Mouse (Mus musculus) layer of hippocampus, postnatal 25 days (tissue): Measurements from ENCODE around the gene Mlc1. TPM values are rescaled to one million over a fixed set of nuclear protein-coding genes. Genes with fewer than 3 reads are reported as not detected.

Source experiments
- DNase-seq, 2 experiments: peaks; one replicate each; pipeline ENCODE4 v3.0.0; 2022; ENCODE audit warnings: mixed read lengths in 2 of 2, low spot score in 1 of 2; ENCODE audit errors: extremely low spot score in 1 of 2
- total RNA-seq, 2 experiments: library from RNA; stranded (reverse); gene quantifications; 2 replicates each; pipeline ENCODE4 v1.2.3; 2021

Mlc1 gene
- total RNA-seq, 2 experiments from 2014 or later: 115 to 130 TPM

GRCm38 (mm10) chr15:88942783-88943182 is 36.0 kb downstream of the Mlc1 start:
- no peak for DNase-seq

- no peak for DNase-seq
Measured at GRCm38 (mm10) chr15:88937291-88937650, 41.5 kb downstream of the Mlc1 start.

DNA sequence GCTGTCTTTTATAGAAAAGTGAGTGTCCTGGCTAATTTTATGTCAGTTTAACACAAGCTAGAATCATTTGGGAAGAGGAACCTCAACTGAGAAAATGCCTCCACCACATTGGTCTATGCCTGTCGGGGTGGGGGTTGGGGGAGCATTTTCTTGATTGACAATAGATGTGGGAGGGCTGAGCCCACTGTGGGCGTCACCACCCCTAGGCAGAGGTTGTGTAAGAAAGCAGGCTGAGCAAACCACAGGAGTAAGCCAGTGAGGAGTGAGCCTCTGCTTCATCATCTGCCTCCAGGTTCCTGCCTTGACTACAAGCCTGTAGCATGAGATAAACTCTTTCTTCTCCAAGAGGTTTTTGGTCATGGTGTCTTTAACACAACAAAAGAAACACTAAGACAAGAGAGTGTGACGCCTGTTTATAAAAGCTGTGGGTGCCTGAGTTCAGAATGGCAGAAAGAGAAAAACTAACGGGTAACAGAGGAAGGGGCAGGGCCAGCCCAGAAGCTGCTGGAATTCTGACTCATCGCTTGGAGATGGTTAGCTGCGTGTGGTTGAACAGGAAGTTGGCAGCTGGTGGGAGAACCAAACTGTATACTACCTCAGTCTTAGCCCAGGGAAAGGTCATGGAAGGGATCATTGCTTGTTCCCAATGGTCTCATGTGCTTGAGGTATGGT is 42.1 kb downstream of the Mlc1 start:
- no peak for DNase-seq

GRCm38 (mm10) chr15:88934141-88934540 is 44.7 kb downstream of the Mlc1 start:
- no peak for DNase-seq

DNA sequence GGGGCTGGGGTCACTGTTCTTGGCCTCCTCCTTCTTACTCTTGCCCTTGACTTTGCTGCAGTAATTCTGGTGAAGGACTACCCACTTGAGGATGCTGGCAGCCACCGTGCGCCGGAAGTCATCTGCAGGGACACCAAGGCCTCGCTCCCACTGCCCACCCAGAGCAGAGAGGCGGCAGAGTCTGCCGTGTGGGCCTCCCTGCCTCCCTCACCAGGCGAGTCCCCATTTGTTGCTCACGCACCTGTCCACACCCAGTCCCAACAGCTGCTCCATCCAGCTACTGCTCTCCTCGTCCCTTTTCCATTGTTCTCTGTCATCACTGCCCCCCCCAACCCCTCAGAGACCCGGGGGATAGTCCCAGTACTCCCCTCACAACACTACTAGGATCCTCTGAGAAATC is 46.1 kb downstream of the Mlc1 start:
- no peak for DNase-seq

DNA sequence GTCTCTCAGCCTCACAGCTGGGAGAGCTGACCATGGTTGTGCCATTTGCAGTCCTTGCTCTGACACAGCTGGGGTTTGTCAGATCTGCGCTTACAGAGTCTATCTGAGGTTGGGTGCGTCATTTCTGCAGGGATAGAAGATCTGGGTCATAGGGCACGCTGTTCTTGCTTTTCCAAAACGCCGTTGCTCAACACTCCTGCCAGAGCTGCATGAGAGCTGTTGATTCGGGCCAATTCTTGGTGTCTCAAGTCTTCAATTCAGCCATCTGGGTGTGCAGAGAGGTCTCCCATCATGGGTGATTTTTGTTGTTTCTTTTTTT is 56.9 kb downstream of the Mlc1 start:
- DNase-seq: no peak

GRCm38 (mm10) chr15:88921131-88921991 is 57.4 kb downstream of the Mlc1 start:
- peak; percentile 63 to 81 for DNase-seq

- no peak for DNase-seq
Measured at GRCm38 (mm10) chr15:88920065-88920464, 58.7 kb downstream of the Mlc1 start.

DNA sequence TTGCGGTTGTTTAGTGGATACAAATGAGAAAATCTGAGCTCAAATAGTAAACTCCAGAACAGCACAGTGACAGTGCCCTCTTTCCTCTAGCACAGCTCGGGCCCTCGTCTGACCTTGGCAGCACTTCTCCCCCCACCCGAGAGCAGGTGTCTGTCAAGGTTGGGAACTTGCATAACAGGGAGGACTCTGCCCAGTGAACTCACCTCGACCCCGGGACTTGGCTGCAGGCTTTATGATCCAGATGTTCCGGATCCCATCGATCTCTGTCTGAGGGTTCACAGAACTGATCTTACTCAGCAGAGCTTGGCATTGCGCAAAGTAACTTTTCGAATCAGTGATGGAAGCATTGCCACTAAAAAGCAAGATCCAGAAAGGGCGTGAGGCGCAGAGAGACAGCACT is 59.5 kb downstream of the Mlc1 start:
- no peak for DNase-seq

DNA sequence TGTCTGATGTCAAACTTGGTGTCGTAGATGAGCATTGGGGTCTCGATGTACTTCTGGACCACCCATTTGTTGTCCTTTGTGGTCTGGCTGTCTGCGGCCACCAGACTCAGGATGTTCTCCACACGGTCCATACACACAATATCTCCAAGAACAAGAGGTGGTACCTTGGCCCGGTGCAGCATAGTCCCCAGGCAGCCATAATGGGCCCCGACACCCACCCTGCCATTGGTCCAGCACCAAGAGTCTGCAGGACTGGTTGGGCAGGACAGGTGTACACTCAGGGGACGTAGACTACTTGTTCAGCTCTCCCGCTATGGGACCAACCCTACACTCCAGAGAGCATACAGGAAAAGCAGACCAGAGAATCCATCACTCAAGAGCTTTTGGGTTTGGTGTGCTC is 61.7 kb downstream of the Mlc1 start:
- no peak for DNase-seq

DNA sequence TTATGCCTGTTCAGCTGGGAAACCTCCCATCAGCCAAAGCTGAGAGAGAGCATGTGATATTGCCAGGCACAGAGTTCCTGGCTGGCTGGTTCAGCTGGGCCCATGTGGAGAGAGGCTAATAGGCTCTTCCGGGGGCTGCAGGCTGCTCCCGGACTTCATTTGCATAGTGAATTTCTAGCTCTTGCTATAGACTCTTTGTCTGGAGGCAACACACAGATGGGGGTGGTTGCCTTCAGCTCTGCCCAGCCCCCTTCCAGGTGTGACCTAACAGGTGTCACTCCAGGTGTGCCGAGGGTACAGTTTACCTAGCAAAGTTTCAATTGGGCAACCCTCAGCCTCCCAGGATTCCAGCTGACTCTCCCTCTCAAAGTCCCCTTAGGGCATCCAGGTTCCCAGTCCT is 62.4 kb downstream of the Mlc1 start:
- DNase-seq: no peak

- no peak for DNase-seq
Measured at GRCm38 (mm10) chr15:88915046-88915445, 63.8 kb downstream of the Mlc1 start.

DNA sequence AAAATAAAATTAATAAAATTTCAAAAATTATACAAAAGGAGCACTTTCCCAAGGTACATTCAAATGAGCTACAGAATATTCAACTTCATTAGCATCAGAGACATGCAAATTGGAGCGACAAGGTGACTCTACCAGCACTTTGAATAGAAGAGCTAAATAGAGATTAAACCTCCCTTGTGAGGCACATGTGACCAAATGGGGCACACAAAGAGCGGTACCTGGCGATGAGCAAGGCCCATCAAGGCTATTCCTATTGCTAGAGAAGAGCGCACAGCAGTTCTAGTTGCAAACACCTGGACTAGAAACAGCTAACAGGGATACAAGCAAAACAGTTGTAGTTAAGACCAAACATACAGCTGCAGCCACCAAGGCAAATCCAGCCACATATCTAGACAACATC is 72.5 kb downstream of the Mlc1 start:
- DNase-seq: no peak

Other genes with a start within 250 kb of the Mlc1 start
- 10 to 100 TPM; 48.6 to 58.2 TPM for gene Brd1, start 244.8 kb downstream of the Mlc1 start, total RNA-seq
- 10 to 100 TPM in 1 of 2 experiments, 1 to 10 TPM in 1; 9.8 to 10.0 TPM for gene Zbed4, start 227.3 kb downstream of the Mlc1 start, total RNA-seq
- gene Alg12, start 159.7 kb downstream of the Mlc1 start, total RNA-seq: 10 to 100 TPM; 12.7 to 16.9 TPM
- gene Creld2, start 159.4 kb downstream of the Mlc1 start, total RNA-seq: 10 to 100 TPM; 18.0 to 28.1 TPM
- gene Pim3, start 116.8 kb downstream of the Mlc1 start, total RNA-seq: 10 to 100 TPM; 30.3 to 38.9 TPM
- gene Ttll8, start 24.6 kb downstream of the Mlc1 start, total RNA-seq: 1 to 10 TPM; 1.9 to 2.1 TPM
- gene Mov10l1, start 3.9 kb upstream of the Mlc1 start, total RNA-seq: not detected
- 100 to 1,000 TPM; 161 to 170 TPM for gene Panx2, start 80.7 kb upstream of the Mlc1 start, total RNA-seq
- gene Trabd, start 96.1 kb upstream of the Mlc1 start, total RNA-seq: 10 to 100 TPM; 20.5 to 21.2 TPM
- 10 to 100 TPM; 19.7 to 22.5 TPM for gene Selenoo, start 110.1 kb upstream of the Mlc1 start, total RNA-seq
- 10 to 100 TPM; 29.0 to 29.9 TPM for gene Tubgcp6, start 144.1 kb upstream of the Mlc1 start, total RNA-seq
- gene Hdac10, start 149.7 kb upstream of the Mlc1 start, total RNA-seq: 10 to 100 TPM; 12.5 to 16.5 TPM
- 1 to 10 TPM; 2.7 to 5.1 TPM for gene Mapk12, start 161.7 kb upstream of the Mlc1 start, total RNA-seq
- gene Mapk11, start 170.6 kb upstream of the Mlc1 start, total RNA-seq: 10 to 100 TPM; 20.3 to 24.8 TPM
- gene Plxnb2, start 201.8 kb upstream of the Mlc1 start, total RNA-seq: 10 to 100 TPM; 50.0 to 56.5 TPM
- gene Dennd6b, start 217.5 kb upstream of the Mlc1 start, total RNA-seq: 10 to 100 TPM; 33.3 to 42.0 TPM
- gene Ppp6r2, start 232.5 kb upstream of the Mlc1 start, total RNA-seq: 100 to 1,000 TPM; 164 to 166 TPM